Mouse (Mus musculus) lung, embryonic 16.5 days (tissue): ENCODE measurements around the gene Ostf1. TPM values are rescaled to one million over a fixed set of nuclear protein-coding genes. Genes with fewer than 3 reads are reported as not detected.

Experiments used
- ATAC-seq: fragments of 200-750 bp; cut with Nextera tagmentation; 2 replicates; pipeline ENCODE4 v1.8.0; 2017; ENCODE audit warnings: low read depth, mild to moderate bottlenecking, moderate library complexity
- H3K27ac ChIP-seq: fragments of 300-500 bp; sonication (generic); 2 replicates; pipeline ENCODE4 v1.5.1; 2014; ENCODE audit warnings: mild to moderate bottlenecking, control low read depth, low read length
- H3K27me3 ChIP-seq: fragments of 300-500 bp; sonication (generic); 2 replicates; pipeline ENCODE4 v1.6.1; 2014; ENCODE audit warnings: low read depth, low read length, mixed read lengths; ENCODE audit not compliant: control insufficient read depth, insufficient read depth
- H3K36me3 ChIP-seq: fragments of 300-500 bp; sonication (generic); 2 replicates; pipeline ENCODE4 v1.6.1; 2014; ENCODE audit warnings: low read length; ENCODE audit not compliant: control insufficient read depth, insufficient read depth
- H3K4me1 ChIP-seq: fragments of 300-500 bp; sonication (generic); replicated peaks from 2 replicates; pipeline ENCODE4 v1.6.1; 2014; ENCODE audit warnings: low read length, mixed read lengths; ENCODE audit not compliant: control insufficient read depth, insufficient read depth
- H3K4me2 ChIP-seq: fragments of 300-500 bp; sonication (generic); 2 replicates; pipeline ENCODE4 v1.6.1; 2014; ENCODE audit warnings: low read depth, low read length, control low read depth
- H3K4me3 ChIP-seq: fragments of 300-500 bp; sonication (generic); 2 replicates; pipeline ENCODE4 v1.5.1; 2014; ENCODE audit warnings: mild to moderate bottlenecking, low read length, control low read depth
- H3K9ac ChIP-seq: fragments of 300-500 bp; sonication (generic); 2 replicates; pipeline ENCODE4 v1.6.1; 2014; ENCODE audit warnings: low read length, control low read depth
- H3K9me3 ChIP-seq: fragments of 300-500 bp; sonication (generic); 2 replicates; pipeline ENCODE4 v1.6.1; 2016; ENCODE audit warnings: low read length; ENCODE audit not compliant: control insufficient read depth
- WGBS: fragments of 180-500 bp; shearing (Covaris S2); extraction: QIAGEN DNeasy Blood & Tissue Kit; methylation state at CpG from one replicate; pipeline ENCODE4 v1.1.7; 2014; 5-methylcytosine and 5-hydroxymethylcytosine counted together
- polyA plus RNA-seq: library from polyadenylated mRNA; unstranded; fragments of >200 nt; fragmentation: Nextera tagmentation; extraction: Ambion mirVana; gene quantifications from 2 replicates; pipeline ENCODE4 v1.2.1, GENCODE M21; 2015

The Ostf1 gene
- polyA plus RNA-seq, 1 experiment from 2014 or later = 111 TPM

DNA sequence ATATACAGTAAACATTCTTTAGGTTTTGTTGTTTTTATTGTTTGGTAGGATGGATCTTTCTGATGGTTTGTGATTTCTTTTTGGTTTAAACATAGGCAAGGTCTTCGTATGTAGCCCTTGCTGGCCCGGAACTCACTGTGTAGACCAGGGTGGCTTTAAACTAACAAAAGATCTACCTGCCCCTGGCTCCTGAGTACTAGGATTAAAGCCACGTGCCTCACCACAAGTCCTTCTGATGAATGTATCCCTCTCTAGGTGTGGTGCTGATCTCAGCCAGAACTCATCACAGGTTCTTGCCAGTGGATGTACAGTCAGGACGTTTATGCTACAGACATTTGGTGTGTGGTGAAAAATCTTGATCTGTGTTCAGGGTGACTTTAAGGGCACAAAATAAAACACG is 6.3 kb upstream of the Ostf1 start:
- 73% methylated on average over 5 of the region's 5 CpGs for WGBS

DNA sequence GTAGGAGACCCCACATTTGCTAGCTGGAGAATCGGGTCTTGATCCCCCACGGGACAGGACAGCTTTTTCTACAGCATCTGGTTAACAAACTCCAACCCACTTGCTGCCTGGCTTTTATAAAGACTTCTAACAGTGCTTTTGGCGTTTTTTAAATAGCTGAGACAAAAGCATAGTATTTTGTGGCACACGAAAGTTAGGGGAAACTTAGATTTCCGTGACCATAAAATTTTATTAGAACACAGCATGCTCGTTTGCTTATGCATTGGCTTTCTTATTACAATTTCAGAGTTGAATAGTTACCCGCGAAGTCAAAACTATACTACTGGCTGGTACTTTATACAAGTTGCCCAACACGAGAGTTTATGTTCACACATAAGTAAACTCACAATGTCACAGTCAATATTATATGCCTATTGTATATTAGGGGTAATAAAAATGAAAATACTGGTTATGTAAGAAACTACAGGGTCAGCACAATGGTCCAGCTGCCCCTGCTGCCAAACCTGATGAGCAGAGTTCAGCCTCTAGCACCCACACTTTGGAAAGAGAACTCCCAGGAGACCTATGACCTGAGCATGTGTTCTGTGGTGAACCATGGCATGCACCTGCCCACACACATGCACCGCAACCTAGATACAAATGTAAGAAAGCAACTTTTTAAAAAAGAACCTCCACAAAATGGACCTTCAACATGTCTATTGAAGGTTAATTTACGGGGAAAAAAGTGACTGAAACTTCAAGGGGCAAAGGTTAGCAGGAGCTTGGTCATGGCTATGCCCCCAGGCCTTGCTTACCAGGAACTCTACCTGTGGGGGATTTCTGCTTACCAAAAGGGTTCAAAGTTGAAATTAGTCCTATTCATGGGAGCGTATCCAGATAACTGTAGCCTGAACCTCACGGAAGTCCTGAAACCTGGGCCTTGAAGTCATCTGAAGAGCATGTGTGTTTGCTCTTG is 885 bp upstream of the Ostf1 start:
- no peaks in the 10 kb centered on the region for H3K36me3 ChIP-seq
- peak overlapping the region; percentile 54 for H3K4me2 ChIP-seq
- H3K27ac ChIP-seq = no peak overlapping the region
- WGBS = 60% methylated on average over 13 of the region's 13 CpGs
- no peak for ATAC-seq
- no peaks in the 10 kb centered on the region for H3K9me3 ChIP-seq
- H3K4me1 ChIP-seq = peaks cover 13% of the 10 kb centered on the region
- H3K27me3 ChIP-seq = no peaks in the 10 kb centered on the region
- peak overlapping the region; percentile 93 for H3K4me3 ChIP-seq
- H3K9ac ChIP-seq = peak overlapping the region; percentile 53

More for the DNA sequence above, 6.3 kb upstream of the Ostf1 start:
- Histone ChIP-seq H3K27me3 (no peaks in the 10 kb centered on the region), H3K27ac (no peak overlapping the region), H3K9ac (no peak overlapping the region), H3K4me1 (no peaks in the 10 kb centered on the region), H3K36me3 (no peaks in the 10 kb centered on the region), H3K9me3 (no peaks in the 10 kb centered on the region), H3K4me3 (no peak overlapping the region), H3K4me2 (no peak overlapping the region)
- no peak for ATAC-seq

DNA sequence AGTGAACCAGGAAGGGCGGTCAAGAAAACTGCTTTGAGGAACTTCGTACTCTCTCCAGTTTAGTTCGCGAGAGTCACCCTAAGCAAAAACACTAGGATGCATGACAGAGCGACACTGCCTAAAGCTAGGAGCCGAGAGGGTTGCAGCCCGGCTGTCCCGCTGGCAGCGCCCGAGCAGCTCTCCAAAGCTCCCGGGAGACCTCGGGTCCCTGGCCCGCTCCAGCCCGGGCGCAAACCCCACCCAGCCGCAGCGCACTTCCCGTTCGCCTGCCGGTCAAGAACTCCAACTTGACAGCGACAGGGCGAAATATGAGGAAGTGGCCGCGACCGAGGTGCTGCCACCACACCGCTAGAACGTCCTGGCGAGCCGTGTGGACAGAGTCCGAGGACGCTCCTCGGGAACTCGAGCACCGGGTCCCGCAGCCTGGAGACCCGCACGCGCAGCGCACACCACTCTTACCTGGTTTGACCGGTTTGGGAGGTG is 421 bp downstream of the Ostf1 start:
- peak overlapping the region; percentile 93 for H3K4me3 ChIP-seq
- H3K9me3 ChIP-seq = no peaks in the 10 kb centered on the region
- peaks cover 13% of the 10 kb centered on the region for H3K4me1 ChIP-seq
- 0% methylated on average over 40 of the region's 40 CpGs for WGBS
- H3K36me3 ChIP-seq = no peaks in the 10 kb centered on the region
- H3K27ac ChIP-seq = peak overlapping the region; percentile 95
- peak overlapping the region; percentile 86 for H3K9ac ChIP-seq
- H3K4me2 ChIP-seq = peak overlapping the region; percentile 54
- no peaks in the 10 kb centered on the region for H3K27me3 ChIP-seq
- ATAC-seq = peak; percentile 79

DNA sequence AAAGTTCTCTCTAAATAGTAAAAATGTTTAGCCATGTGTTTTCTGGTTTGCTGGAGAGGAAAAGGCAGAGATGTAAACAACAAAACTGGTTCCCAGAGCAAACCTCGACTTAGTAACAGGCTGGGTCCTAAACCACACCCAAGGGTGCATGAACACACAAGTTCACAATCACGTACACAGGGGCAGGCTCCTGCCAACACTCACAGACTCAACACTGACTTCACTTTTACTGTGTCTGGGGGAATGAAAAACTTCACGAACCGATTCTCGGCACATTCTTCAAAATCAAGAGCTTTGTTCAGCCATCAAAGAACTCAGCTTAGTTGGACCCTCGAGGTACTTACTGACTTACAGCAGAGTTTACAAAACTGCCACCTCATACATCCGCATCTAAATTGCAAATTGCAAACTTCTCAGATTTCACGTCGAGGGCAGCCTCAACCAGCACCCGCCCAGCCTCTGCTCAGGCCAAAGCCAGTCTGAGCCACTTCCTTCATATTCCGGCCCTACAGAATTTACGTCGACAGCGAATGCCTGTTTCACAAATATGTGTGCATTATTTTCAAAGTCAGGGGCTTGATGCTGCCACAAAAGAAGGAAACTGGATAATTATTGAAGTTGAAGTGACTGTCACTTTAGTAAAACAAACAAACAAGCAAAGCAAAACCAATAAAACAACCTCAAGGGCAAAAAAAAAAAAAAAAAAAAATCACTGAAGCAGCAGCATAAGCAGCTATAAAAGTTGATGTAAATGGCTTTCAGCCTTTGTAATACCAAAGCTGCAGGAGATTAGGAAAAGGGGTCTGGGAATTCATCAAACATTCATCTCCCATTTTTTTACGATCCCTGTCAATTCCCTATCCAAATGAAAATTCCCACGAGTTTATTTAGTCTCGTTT is 1.2 kb downstream of the Ostf1 start:
- peak overlapping the region; percentile 95 for H3K27ac ChIP-seq
- H3K4me1 ChIP-seq = peaks cover 13% of the 10 kb centered on the region
- ATAC-seq = no peak
- no peaks in the 10 kb centered on the region for H3K36me3 ChIP-seq
- H3K9ac ChIP-seq = peak overlapping the region; percentile 86
- H3K27me3 ChIP-seq = no peaks in the 10 kb centered on the region
- peak overlapping the region; percentile 54 for H3K4me2 ChIP-seq
- H3K9me3 ChIP-seq = no peaks in the 10 kb centered on the region
- WGBS = 5% methylated on average over 17 of the region's 17 CpGs
- H3K4me3 ChIP-seq = peak overlapping the region; percentile 93

DNA sequence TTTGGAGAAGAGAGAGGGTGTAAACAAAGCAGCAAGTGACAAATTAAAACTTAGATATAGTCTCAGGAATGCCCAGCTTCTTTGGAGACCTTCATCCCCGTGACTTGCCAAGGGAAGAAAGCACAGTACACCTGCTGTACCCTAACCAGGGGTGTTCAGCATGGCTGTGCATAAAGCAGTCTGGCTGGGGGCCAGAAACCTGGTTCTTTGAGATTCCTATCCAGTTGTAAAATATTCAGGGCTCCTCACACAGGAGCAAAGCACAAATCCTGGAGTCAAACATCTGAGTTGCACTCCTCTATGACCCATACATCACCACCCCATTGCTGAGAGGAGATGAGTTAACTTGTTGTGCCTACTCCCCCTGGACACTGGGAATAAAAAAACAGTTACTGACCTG is 2.0 kb downstream of the Ostf1 start:
- WGBS = 60% methylated on average over 1 of the region's 1 CpGs
- H3K36me3 ChIP-seq = no peaks in the 10 kb centered on the region
- no peak overlapping the region for H3K4me3 ChIP-seq
- no peak overlapping the region for H3K27ac ChIP-seq
- peaks cover 13% of the 10 kb centered on the region for H3K4me1 ChIP-seq
- no peaks in the 10 kb centered on the region for H3K9me3 ChIP-seq
- H3K27me3 ChIP-seq = no peaks in the 10 kb centered on the region
- peak overlapping the region; percentile 54; the same call in 1 of the 2 replicates for H3K4me2 ChIP-seq
- ATAC-seq = no peak
- H3K9ac ChIP-seq = no peak overlapping the region

DNA sequence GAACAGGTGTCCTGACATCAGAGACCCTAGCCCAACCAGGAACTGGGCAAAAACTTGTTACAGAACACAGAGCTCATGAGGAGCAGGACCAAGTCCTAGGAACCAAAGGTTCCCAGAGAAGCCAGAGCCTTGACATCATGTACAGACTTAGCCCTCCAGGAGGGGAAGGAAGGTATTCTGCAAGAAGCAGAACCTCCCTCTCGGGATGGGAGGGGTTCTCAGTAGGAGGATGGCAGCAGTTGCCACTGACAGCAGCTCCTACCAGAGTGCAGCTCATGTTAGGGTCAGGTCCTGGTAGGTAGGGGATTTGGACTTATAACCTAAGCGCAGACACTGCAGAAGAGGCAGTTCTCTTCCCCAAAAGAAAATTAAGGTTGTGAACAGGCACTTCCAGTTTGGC is 7.7 kb downstream of the Ostf1 start:
- Histone ChIP-seq H3K9me3 (no peaks in the 10 kb centered on the region), H3K27ac (no peak overlapping the region), H3K36me3 (no peaks in the 10 kb centered on the region), H3K9ac (no peak overlapping the region), H3K4me2 (no peak overlapping the region), H3K4me1 (no peaks in the 10 kb centered on the region), H3K4me3 (no peak overlapping the region), H3K27me3 (no peaks in the 10 kb centered on the region)
- ATAC-seq = no peak
- 81% methylated on average over 2 of the region's 2 CpGs for WGBS

DNA sequence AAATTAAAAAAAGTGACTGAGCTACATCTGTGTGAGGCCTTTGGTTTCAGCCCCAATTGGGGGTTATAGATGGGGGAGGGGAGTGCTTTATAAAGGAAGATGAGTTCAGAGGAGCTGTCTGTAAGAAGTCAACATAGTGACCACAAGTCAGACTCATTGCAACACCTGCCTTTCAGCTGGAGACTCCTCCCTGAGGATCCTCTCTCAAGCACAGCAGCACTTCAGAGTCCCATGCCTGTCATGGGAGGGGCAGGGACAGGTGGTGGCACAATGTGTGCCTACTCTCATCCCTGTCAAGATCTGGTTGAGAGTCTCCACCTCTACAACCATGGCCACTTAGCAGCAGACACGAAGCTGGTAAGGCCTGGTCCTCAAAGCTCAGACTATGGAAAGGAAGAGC is 11.9 kb downstream of the Ostf1 start:
- H3K36me3 ChIP-seq = no peaks in the 10 kb centered on the region
- H3K9ac ChIP-seq = no peak overlapping the region
- WGBS = 74% methylated on average over 1 of the region's 1 CpGs
- peak; percentile 36; the same call in 1 of the 2 replicates for ATAC-seq
- no peak overlapping the region for H3K27ac ChIP-seq
- no peak overlapping the region for H3K4me3 ChIP-seq
- no peaks in the 10 kb centered on the region for H3K9me3 ChIP-seq
- no peak overlapping the region for H3K4me2 ChIP-seq
- H3K27me3 ChIP-seq = no peaks in the 10 kb centered on the region
- peaks cover 11% of the 10 kb centered on the region for H3K4me1 ChIP-seq

DNA sequence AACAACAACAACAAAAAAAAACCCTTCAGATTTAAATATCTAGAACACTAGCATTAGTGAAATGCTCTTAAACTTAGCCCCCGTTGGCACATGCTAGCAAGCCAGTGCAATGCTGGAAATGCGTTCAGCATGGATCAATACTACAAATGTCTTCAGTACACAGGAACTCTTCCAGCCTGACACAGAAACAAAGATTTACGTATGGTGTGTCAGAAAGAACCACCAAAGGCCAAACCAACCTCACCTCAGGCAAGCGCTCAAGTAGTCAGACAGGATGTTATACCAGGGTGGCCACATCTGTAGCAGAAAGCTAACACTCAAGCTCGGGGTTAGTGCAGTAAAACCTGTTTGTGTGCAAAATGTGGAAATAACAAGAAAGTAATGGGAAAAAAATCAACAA is 12.6 kb downstream of the Ostf1 start:
- no peaks in the 10 kb centered on the region for H3K27me3 ChIP-seq
- no peak overlapping the region for H3K9ac ChIP-seq
- no peaks in the 10 kb centered on the region for H3K36me3 ChIP-seq
- no peaks in the 10 kb centered on the region for H3K9me3 ChIP-seq
- WGBS = 67% methylated on average over 5 of the region's 5 CpGs
- ATAC-seq = no peak
- peaks cover 11% of the 10 kb centered on the region for H3K4me1 ChIP-seq
- no peak overlapping the region for H3K4me3 ChIP-seq
- H3K27ac ChIP-seq = no peak overlapping the region
- no peak overlapping the region for H3K4me2 ChIP-seq

DNA sequence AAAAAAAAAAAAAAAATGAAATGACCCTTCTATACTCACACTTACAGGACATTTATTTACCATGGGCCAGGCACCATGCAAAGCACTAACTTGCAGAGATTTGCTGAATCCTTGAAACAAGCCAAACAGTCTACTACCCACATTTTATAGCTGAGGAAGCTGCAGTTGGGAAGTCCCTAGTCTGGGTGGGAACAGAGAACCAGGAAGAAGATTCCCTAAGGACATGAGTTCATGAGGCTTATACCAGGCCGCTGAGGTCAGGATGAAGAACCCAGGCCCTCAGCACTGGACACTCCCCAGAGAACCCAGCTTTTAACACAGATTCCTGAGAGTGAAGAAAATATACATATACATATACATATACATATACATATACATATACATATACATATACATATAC is 14.1 kb downstream of the Ostf1 start:
- Histone ChIP-seq H3K9ac (no peak overlapping the region), H3K27me3 (no peaks in the 10 kb centered on the region), H3K4me2 (no peak overlapping the region), H3K4me1 (peaks cover 11% of the 10 kb centered on the region), H3K27ac (no peak overlapping the region), H3K4me3 (no peak overlapping the region), H3K36me3 (no peaks in the 10 kb centered on the region), H3K9me3 (no peaks in the 10 kb centered on the region)
- ATAC-seq = no peak
- WGBS = 100% methylated on average over 1 of the region's 1 CpGs
